Mouse (Mus musculus): ENCODE results near the gene Fryl. TPM values are rescaled to one million over a fixed set of nuclear protein-coding genes. Genes with fewer than 3 reads are reported as not detected.
"Not testable (repeated sequence)": the region's sequence is repeated elsewhere in the genome, so short reads cannot be mapped to it uniquely, and the experiment has no call there.

Gene Fryl
- polyA plus RNA-seq, 1 experiment from 2014 or later = 23.3 TPM

DNA sequence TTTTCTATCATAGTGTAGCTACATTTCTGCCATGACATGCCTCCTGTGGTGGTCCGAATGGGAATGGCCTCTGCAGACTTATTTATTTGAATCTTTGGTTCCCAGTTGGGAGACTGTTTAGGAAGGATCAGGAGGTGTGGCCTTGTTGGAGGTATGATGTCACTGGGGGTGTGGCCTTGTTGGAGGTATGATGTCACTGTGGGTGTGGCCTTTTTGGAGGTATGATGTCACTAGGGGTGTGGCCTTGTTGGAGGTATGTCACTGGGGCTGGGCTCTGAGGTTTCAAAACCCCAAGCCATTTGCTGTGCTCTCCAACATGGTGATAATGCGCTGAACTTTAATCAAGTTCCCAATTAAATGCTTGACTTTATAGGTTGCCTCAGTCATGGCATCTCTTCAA lies 212.4 kb downstream of the Fryl start:
- WGBS = 100% methylated on average over 2 of the region's 2 CpGs
- no peak overlapping the region for H3K27ac ChIP-seq
- H3K4me1 ChIP-seq (replicated peaks) = no peaks in the 10 kb centered on the region
- ATAC-seq (ENCODE audit: insufficient number of reproducible peaks, insufficient read depth, low FRiP score, low TSS enrichment, low read depth) = no peak
- H3K9ac ChIP-seq (replicated peaks) = no peak overlapping the region
- H3K36me3 ChIP-seq = peaks cover 56% of the 10 kb centered on the region
- H3K27me3 ChIP-seq = no peaks in the 10 kb centered on the region
- H3K9me3 ChIP-seq = no peaks in the 10 kb centered on the region
- no peak overlapping the region for H3K4me2 ChIP-seq
- no peak overlapping the region for H3K4me3 ChIP-seq (replicated peaks)

DNA sequence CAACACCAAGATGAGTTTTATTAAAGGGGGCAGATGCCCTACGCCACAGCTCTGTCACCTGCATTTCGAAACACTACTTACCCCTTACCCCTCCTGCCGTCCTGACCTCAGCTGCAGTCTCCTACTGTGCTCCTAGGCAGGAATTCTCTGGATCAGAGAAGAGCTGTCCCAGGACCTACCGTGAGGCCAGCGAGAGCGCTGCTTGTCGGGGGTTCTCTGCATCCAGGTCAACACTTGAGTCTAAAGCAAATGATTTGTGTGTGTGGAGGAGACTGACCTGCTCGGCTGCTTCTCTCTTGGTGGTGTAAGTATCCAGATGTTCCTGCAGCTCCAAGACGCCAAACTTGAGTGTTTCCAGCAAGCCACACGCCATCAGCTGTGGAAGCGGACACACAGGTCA lies 223.9 kb downstream of the Fryl start:
- Histone ChIP-seq H3K9ac (replicated peaks) (no peak overlapping the region), H3K9me3 (no peaks in the 10 kb centered on the region), H3K4me2 (no peak overlapping the region), H3K27ac (no peak overlapping the region), H3K36me3 (peaks cover 78% of the 10 kb centered on the region), H3K4me1 (replicated peaks) (no peaks in the 10 kb centered on the region), H3K27me3 (no peaks in the 10 kb centered on the region), H3K4me3 (replicated peaks) (no peak overlapping the region)
- ATAC-seq (ENCODE audit: insufficient number of reproducible peaks, insufficient read depth, low FRiP score, low TSS enrichment, low read depth) = no peak
- 75% methylated on average over 11 of the region's 11 CpGs for WGBS

DNA sequence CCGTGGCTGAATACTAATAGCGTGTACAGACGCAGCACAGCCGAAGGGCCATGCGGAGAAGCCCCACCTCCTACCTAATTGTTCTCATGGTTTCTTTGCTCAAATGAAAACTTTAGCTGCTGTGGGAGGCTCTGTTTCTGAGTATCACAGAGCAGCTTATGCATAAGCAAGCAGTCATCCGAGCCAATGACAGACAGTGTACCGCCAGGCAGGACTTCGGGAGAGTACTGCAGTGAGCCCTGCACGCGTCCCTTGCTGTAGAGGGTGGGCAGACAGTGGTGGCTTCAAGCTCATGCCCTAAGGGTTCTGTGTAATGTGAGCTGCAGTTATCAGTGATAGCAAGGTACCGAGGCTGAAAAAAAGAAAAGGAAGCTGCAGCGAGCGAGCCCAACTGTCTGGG lies 227.8 kb downstream of the Fryl start:
- no peak overlapping the region for H3K4me3 ChIP-seq (replicated peaks)
- no peaks in the 10 kb centered on the region for H3K4me1 ChIP-seq (replicated peaks)
- ATAC-seq (ENCODE audit: insufficient number of reproducible peaks, insufficient read depth, low FRiP score, low TSS enrichment, low read depth) = no peak
- no peak overlapping the region for H3K9ac ChIP-seq (replicated peaks)
- H3K27ac ChIP-seq = no peak overlapping the region
- H3K36me3 ChIP-seq = peaks cover 63% of the 10 kb centered on the region
- 83% methylated on average over 13 of the region's 13 CpGs for WGBS
- H3K9me3 ChIP-seq = no peaks in the 10 kb centered on the region
- no peaks in the 10 kb centered on the region for H3K27me3 ChIP-seq
- no peak overlapping the region for H3K4me2 ChIP-seq

DNA sequence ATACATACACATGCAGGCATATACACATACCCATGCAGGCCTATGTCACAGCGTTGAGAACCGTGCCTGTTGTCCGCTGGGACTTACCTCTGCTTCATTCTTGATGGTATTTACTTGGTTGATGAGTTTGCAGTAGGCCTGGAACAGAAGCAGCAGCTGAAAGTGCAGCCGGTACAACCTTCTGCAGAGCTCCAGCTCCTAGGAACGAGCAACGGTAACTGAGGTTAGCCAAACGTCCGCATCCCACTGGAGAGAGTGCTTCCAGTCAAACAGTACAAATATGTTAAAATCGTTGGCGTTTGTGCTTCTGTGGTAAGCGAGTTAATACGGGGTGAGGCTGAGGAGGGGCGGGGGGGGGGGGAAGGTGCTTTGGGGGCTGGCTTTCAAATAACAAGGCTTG lies 232.6 kb downstream of the Fryl start:
- no peaks in the 10 kb centered on the region for H3K9me3 ChIP-seq
- no peak for ATAC-seq (ENCODE audit: insufficient number of reproducible peaks, insufficient read depth, low FRiP score, low TSS enrichment, low read depth)
- H3K9ac ChIP-seq (replicated peaks) = no peak overlapping the region
- peaks cover 33% of the 10 kb centered on the region for H3K36me3 ChIP-seq
- H3K27ac ChIP-seq = no peak overlapping the region
- no peak overlapping the region for H3K4me2 ChIP-seq
- no peaks in the 10 kb centered on the region for H3K4me1 ChIP-seq (replicated peaks)
- H3K4me3 ChIP-seq (replicated peaks) = no peak overlapping the region
- WGBS = 91% methylated on average over 13 of the region's 13 CpGs
- no peaks in the 10 kb centered on the region for H3K27me3 ChIP-seq

DNA sequence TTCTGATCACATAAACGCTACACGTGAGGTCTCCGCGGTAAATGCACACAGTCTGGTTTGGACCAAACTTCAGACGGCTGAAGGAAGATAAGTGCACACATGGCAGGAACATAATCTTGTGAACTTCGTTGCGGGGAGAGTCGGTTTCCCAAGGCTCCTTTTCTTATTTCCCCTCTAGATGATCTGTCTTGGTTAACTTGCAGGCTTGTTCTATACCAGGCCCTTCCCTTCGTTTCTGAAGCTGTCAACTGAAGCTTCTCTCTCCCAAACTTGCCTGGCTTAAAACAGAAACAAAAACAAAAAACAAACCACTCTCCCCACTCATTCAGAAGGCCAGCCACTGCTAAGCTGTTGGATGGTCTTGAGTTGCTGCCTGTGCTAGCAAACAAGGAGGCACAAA lies 241.7 kb downstream of the Fryl start:
- Histone ChIP-seq H3K36me3 (no peaks in the 10 kb centered on the region), H3K9ac (replicated peaks) (no peak overlapping the region), H3K4me3 (replicated peaks) (no peak overlapping the region), H3K9me3 (no peaks in the 10 kb centered on the region), H3K27me3 (peaks cover 45% of the 10 kb centered on the region), H3K27ac (no peak overlapping the region), H3K4me1 (replicated peaks) (peaks cover 21% of the 10 kb centered on the region), H3K4me2 (no peak overlapping the region)
- ATAC-seq (ENCODE audit: insufficient number of reproducible peaks, insufficient read depth, low FRiP score, low TSS enrichment, low read depth) = no peak
- WGBS = 26% methylated on average over 9 of the region's 9 CpGs

DNA sequence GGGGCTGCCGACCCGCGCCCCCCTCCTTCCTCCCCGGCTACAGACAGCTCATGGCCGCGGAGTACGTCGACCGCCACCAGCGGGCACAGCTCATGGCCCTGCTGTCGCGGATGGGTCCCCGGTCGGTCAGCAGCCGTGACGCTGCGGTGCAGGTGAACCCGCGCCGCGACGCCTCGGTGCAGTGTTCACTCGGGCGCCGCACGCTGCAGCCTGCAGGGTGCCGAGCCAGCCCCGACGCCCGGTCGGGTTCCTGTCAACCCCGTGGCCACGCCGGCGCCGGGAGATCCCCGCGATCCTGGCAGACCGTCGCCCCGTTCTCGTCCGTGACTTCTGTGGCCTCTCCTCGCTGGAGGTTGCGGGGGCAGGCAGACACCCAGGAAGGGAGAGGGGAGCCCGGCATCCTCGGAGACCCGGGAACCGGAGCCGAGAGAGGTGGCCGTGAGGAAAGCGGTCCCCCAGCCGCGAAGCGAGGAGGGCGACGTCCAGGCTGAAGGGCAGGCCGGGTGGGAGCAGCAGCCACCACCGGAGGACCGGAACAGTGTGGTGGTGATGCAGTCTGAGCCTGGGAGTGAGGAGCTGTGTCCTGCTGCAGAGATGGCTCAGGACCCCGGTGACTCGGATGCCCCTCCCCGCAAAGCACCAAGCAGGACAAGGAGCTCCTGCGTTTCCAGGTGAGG lies 242.7 kb downstream of the Fryl start:
- peak overlapping the region; percentile 42 for H3K9ac ChIP-seq (replicated peaks)
- H3K36me3 ChIP-seq, H3K27ac ChIP-seq, H3K9me3 ChIP-seq: not testable (repeated sequence)
- H3K4me1 ChIP-seq (replicated peaks) = peaks cover 21% of the 10 kb centered on the region
- peaks cover 46% of the 10 kb centered on the region for H3K27me3 ChIP-seq
- WGBS = 1% methylated on average over 64 of the region's 65 CpGs
- ATAC-seq (ENCODE audit: insufficient number of reproducible peaks, insufficient read depth, low FRiP score, low TSS enrichment, low read depth) = peak; percentile 48; the same call in 1 of the 2 replicates
- peak overlapping the region; percentile 67 for H3K4me2 ChIP-seq
- H3K4me3 ChIP-seq (replicated peaks) = peak overlapping the region; percentile 44

DNA sequence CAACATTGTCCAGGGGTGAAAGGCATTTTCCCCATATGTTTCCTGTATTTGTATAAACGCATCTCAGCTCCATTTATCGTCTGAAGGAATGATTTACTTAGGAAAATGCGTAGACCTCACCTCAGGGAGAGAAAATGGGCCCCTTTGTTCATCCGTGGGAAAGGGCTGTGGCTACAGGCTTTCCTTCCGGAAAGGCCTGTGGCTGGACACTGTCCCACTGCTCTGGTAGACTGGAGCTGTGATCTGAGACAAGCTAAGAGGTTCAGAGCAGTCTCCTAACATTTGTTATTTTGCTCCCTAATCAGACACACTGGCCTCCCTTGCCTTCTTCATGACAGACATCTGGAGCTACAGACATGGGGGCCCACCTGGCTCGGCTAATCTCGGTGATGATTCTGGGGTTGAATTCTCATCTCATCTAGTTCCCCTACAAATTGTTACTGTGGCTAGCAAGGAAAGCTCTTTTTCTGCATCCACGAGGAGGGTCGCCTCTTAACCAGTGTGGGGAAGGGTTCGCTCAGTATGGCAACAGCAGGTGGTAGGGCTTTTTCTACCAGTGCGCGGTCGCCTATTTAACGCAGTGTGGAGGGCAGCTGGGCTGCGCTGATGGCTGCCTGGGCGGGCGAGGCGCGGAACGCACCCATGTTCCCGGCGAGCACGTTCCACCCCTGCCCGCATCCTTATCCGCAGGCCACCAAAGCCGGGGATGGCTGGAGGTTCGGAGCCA lies 243.4 kb downstream of the Fryl start:
- Histone ChIP-seq H3K4me2 (peak overlapping the region; percentile 67), H3K27me3 (peaks cover 51% of the 10 kb centered on the region), H3K4me3 (replicated peaks) (peak overlapping the region; percentile 44), H3K4me1 (replicated peaks) (peaks cover 21% of the 10 kb centered on the region)
- not testable (repeated sequence) for H3K27ac ChIP-seq; H3K36me3 ChIP-seq; H3K9me3 ChIP-seq; H3K9ac ChIP-seq (replicated peaks)
- peak; percentile 35; the same call in 1 of the 2 replicates for ATAC-seq (ENCODE audit: insufficient number of reproducible peaks, insufficient read depth, low FRiP score, low TSS enrichment, low read depth)
- 20% methylated on average over 27 of the region's 27 CpGs for WGBS

DNA sequence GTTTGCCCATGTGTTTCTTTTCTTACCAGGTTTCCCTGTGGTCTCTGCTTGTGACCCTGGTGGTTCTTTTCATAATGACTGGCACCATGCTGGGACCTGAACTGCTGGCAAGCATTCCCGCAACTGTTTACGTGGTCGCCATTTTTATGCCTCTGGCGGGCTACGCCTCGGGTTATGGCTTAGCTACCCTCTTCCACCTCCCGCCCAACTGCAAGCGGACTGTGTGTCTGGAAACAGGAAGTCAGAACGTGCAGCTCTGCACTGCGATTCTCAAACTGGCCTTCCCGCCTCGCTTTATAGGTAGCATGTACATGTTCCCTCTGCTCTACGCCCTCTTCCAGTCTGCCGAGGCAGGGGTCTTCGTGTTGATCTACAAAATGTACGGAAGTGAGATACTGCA lies 244.6 kb downstream of the Fryl start:
- peaks cover 21% of the 10 kb centered on the region for H3K4me1 ChIP-seq (replicated peaks)
- H3K36me3 ChIP-seq; H3K9me3 ChIP-seq; H3K4me2 ChIP-seq; ATAC-seq (ENCODE audit: insufficient number of reproducible peaks, insufficient read depth, low FRiP score, low TSS enrichment, low read depth); H3K27ac ChIP-seq; H3K9ac ChIP-seq (replicated peaks); H3K4me3 ChIP-seq (replicated peaks): not testable (repeated sequence)
- WGBS = 72% methylated on average over 16 of the region's 16 CpGs
- peaks cover 59% of the 10 kb centered on the region for H3K27me3 ChIP-seq

DNA sequence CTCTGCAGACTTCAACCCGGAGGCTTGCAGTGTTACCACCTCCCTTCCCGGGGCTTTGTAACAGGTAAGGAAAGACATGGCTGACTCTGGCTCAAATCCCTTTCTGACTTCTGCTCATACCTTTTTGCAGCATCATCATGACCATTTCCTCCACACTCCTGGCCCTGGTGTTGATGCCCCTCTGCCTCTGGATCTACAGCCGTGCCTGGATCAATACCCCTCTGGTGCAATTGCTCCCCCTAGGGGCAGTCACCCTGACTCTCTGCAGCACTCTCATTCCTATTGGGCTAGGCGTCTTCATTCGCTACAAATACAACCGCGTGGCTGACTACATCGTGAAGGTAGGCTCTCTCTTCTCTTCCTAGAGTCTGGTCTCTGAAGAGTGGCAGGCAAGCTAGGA lies 248.2 kb downstream of the Fryl start:
- not testable (repeated sequence) for H3K27ac ChIP-seq; H3K4me1 ChIP-seq (replicated peaks); H3K4me3 ChIP-seq (replicated peaks); H3K9me3 ChIP-seq; H3K36me3 ChIP-seq; H3K9ac ChIP-seq (replicated peaks); ATAC-seq (ENCODE audit: insufficient number of reproducible peaks, insufficient read depth, low FRiP score, low TSS enrichment, low read depth); H3K4me2 ChIP-seq
- 40% methylated on average over 8 of the region's 8 CpGs for WGBS
- peaks cover 70% of the 10 kb centered on the region for H3K27me3 ChIP-seq

DNA sequence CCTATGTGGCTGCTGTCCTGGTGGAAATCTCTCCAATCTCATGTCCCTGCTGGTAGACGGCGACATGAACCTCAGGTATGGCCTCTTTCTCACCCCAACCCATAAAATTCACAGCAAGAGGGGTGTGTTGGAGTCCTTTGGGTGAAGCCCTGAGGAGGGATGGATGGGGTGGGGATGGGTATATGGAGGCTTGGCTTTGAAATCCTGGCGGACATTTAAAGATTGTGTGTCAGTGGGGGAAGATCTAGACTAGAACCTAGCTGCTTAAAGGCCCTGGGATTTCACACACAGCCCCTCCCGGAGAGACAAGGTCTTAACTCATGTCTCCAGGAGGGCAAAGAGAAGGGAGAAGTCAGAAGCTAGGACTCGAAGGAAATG lies 248.8 kb downstream of the Fryl start:
- Histone ChIP-seq H3K4me3 (replicated peaks) (peak overlapping the region; percentile 43), H3K9me3 (no peaks in the 10 kb centered on the region), H3K9ac (replicated peaks) (no peak overlapping the region), H3K36me3 (no peaks in the 10 kb centered on the region), H3K4me2 (peak overlapping the region; percentile 68), H3K27me3 (peaks cover 65% of the 10 kb centered on the region), H3K27ac (no peak overlapping the region), H3K4me1 (replicated peaks) (peaks cover 8% of the 10 kb centered on the region)
- WGBS = 38% methylated on average over 5 of the region's 5 CpGs
- ATAC-seq (ENCODE audit: insufficient number of reproducible peaks, insufficient read depth, low FRiP score, low TSS enrichment, low read depth) = no peak

DNA sequence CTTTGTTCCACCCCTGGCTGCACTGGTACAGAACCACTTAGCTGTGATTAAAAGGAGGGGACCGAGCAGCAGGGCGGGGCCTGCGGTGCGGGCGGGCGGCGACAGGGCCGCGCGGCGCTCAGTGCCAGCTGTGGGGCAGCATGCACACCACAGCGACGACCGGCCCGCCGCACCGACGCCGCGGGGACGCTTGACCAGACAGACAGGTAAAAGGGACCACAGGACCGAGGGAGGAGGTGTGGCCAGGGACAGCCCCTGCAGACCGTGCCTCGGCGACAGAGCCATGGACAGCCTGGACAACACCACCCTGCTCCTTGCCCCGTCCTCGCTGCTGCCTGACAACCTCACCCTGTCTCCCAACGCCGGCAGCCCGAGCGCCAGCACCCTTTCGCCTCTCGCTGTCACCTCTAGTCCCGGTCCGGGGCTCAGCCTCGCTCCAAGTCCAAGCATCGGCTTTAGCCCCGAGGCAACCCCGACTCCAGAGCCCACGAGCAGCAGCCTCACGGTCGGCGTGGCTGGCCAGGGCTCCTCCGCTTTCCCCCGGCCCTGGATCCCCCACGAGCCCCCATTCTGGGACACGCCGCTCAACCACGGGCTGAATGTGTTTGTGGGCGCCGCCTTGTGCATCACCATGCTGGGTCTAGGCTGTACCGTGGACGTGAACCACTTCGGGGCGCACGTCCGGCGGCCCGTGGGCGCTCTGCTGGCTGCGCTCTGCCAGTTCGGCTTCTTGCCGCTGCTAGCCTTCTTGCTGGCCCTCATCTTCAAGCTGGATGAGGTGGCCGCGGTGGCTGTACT lies 249.4 kb downstream of the Fryl start, which contains the start of gene Slc10a4:
TSS of gene Slc10a4 (plus strand) at position 100 of the 798 bp plus-strand sequence.
- H3K27ac ChIP-seq = no peak within 1 kb of the TSS
- H3K9ac ChIP-seq (replicated peaks) = no peak within 1 kb of the TSS; the same call in 1 of the 2 replicates
- ATAC-seq (ENCODE audit: insufficient number of reproducible peaks, insufficient read depth, low FRiP score, low TSS enrichment, low read depth) = peak; percentile 76; the same call in 1 of the 2 replicates
- WGBS = 7% methylated on average over 65 of the region's 65 CpGs
- H3K4me1 ChIP-seq (replicated peaks) = peaks cover 8% of the 10 kb centered on the region
- H3K36me3 ChIP-seq = no peaks in the 10 kb centered on the region
- H3K4me2 ChIP-seq = peak within 1 kb of the TSS; percentile 68
- H3K4me3 ChIP-seq (replicated peaks) = peak within 1 kb of the TSS; percentile 43
- no peaks in the 10 kb centered on the region for H3K9me3 ChIP-seq
- peaks cover 59% of the 10 kb centered on the region for H3K27me3 ChIP-seq
